Mouse (Mus musculus) embryonic facial prominence, embryonic 15.5 days (tissue): Measurements from ENCODE around the gene Csnk1g1. TPM values are rescaled to one million over a fixed set of nuclear protein-coding genes. Genes with fewer than 3 reads are reported as not detected.
A peak's percentile ranks its signal among the peaks of the same experiment; 100 is the strongest.

Source experiments
- ATAC-seq: fragments of 200-750 bp; cut with Nextera tagmentation; 2 replicates; pipeline ENCODE4 v1.8.0; 2017; ENCODE audit warnings: low read depth, moderate TSS enrichment; ENCODE audit not compliant: insufficient number of reproducible peaks, low FRiP score, low TSS enrichment
- H3K27ac ChIP-seq: fragments of 300-500 bp; sonication (generic); replicated peaks from 2 replicates; pipeline ENCODE4 v1.5.1; 2015; ENCODE audit warnings: mild to moderate bottlenecking, inconsistent platforms
- H3K27me3 ChIP-seq: fragments of 300-500 bp; sonication (generic); 2 replicates; pipeline ENCODE4 v1.6.1; 2015; ENCODE audit warnings: inconsistent platforms
- H3K36me3 ChIP-seq: fragments of 300-500 bp; sonication (generic); 2 replicates; pipeline ENCODE4 v1.6.1; 2015; ENCODE audit warnings: mild to moderate bottlenecking, inconsistent platforms
- H3K4me1 ChIP-seq: fragments of 300-500 bp; sonication (generic); 2 replicates; pipeline ENCODE4 v1.6.1; 2015; ENCODE audit warnings: inconsistent platforms
- H3K4me2 ChIP-seq: fragments of 300-500 bp; sonication (generic); replicated peaks from 2 replicates; pipeline ENCODE4 v1.6.1; 2015; ENCODE audit warnings: mild to moderate bottlenecking, inconsistent platforms
- H3K4me3 ChIP-seq: fragments of 300-500 bp; sonication (generic); replicated peaks from 2 replicates; pipeline ENCODE4 v1.5.1; 2015; ENCODE audit warnings: mild to moderate bottlenecking, inconsistent platforms
- H3K9ac ChIP-seq: fragments of 300-500 bp; sonication (generic); 2 replicates; pipeline ENCODE4 v1.6.1; 2015; ENCODE audit warnings: inconsistent platforms
- H3K9me3 ChIP-seq: fragments of 300-500 bp; sonication (generic); replicated peaks from 2 replicates; pipeline ENCODE4 v1.6.1; 2016; ENCODE audit warnings: inconsistent platforms
- WGBS: fragments of 180-500 bp; shearing (Covaris S2); methylation state at CpG from one replicate; pipeline ENCODE4 v1.1.7; 2015; 5-methylcytosine and 5-hydroxymethylcytosine counted together
- polyA plus RNA-seq: library from polyadenylated mRNA; unstranded; fragments of >200 nt; fragmentation: Nextera tagmentation; extraction: Ambion mirVana; gene quantifications from 2 replicates; pipeline ENCODE4 v1.2.1, GENCODE M21; 2015

The Csnk1g1 gene
- 15.7 and 18.0 TPM in 2 replicates for polyA plus RNA-seq

GRCm38 (mm10) chr9:65908394-65909300 lies at the start of gene Csnk1g1, which contains the start of gene Trip4:
Gene Csnk1g1 (plus strand): TSS chr9:65908924.
Gene Trip4 (minus strand): TSS chr9:65908794.
- under 1% methylated on average over 38 of the region's 38 CpGs for WGBS
- Histone ChIP-seq H3K9ac (peak within 1 kb of the TSS; percentile 74), H3K4me2 (peak within 1 kb of the TSS; percentile 71), H3K27me3 (no peaks in the 10 kb centered on the region), H3K9me3 (no peaks in the 10 kb centered on the region), H3K27ac (peak within 1 kb of the TSS; percentile 96), H3K36me3 (peaks cover 5% of the 10 kb centered on the region; the same call in 1 of the 2 replicates), H3K4me3 (peak within 1 kb of the TSS; percentile 83), H3K4me1 (peaks cover 10% of the 10 kb centered on the region; the same call in 1 of the 2 replicates)
- peak; percentile 97 for ATAC-seq

- no peak for ATAC-seq
- H3K9ac ChIP-seq, result no peak overlapping the region
- H3K9me3 ChIP-seq, result no peaks in the 10 kb centered on the region
- H3K4me1 ChIP-seq, result no peaks in the 10 kb centered on the region
- 65% methylated on average over 1 of the region's 1 CpGs for WGBS
- no peak overlapping the region for H3K4me3 ChIP-seq
- H3K27me3 ChIP-seq, result no peaks in the 10 kb centered on the region
- no peak overlapping the region for H3K4me2 ChIP-seq
- no peak overlapping the region for H3K27ac ChIP-seq
- peaks cover 49% of the 10 kb centered on the region for H3K36me3 ChIP-seq
These were observed 49.1 kb upstream of the Csnk1g1 start for GRCm38 (mm10) chr9:65859656-65860055.

GRCm38 (mm10) chr9:65884564-65885315 lies 24.0 kb upstream of the Csnk1g1 start:
- H3K9ac ChIP-seq, result peak overlapping the region; percentile 66
- peak overlapping the region; percentile 80 for H3K27ac ChIP-seq
- ATAC-seq, result peak; percentile 96
- peak overlapping the region; percentile 53 for H3K4me2 ChIP-seq
- no peaks in the 10 kb centered on the region for H3K27me3 ChIP-seq
- H3K4me3 ChIP-seq, result peak overlapping the region; percentile 76
- H3K36me3 ChIP-seq, result peaks cover 8% of the 10 kb centered on the region
- WGBS, result under 1% methylated on average over 37 of the region's 37 CpGs
- peaks cover 3% of the 10 kb centered on the region; the same call in 1 of the 2 replicates for H3K4me1 ChIP-seq
- H3K9me3 ChIP-seq, result no peaks in the 10 kb centered on the region

GRCm38 (mm10) chr9:65890143-65890628 lies 18.5 kb upstream of the Csnk1g1 start, which contains the start of gene Pclaf:
Gene Pclaf (plus strand): TSS chr9:65890237.
- Histone ChIP-seq H3K9me3 (no peaks in the 10 kb centered on the region), H3K27me3 (no peaks in the 10 kb centered on the region), H3K36me3 (peaks cover 17% of the 10 kb centered on the region; the same call in 1 of the 2 replicates), H3K4me2 (peak within 1 kb of the TSS; percentile 92), H3K9ac (peak within 1 kb of the TSS; percentile 53), H3K4me1 (peaks cover 16% of the 10 kb centered on the region), H3K27ac (peak within 1 kb of the TSS; percentile 34; the same call in 1 of the 2 replicates), H3K4me3 (peak within 1 kb of the TSS; percentile 63)
- WGBS, result under 1% methylated on average over 21 of the region's 21 CpGs
- peak; percentile 91 for ATAC-seq

GRCm38 (mm10) chr9:65891126-65891525 lies 17.6 kb upstream of the Csnk1g1 start:
- Histone ChIP-seq H3K4me2 (peak overlapping the region; percentile 92), H3K4me3 (peak overlapping the region; percentile 63), H3K4me1 (peaks cover 16% of the 10 kb centered on the region), H3K27me3 (no peaks in the 10 kb centered on the region), H3K9ac (no peak overlapping the region), H3K36me3 (peaks cover 20% of the 10 kb centered on the region), H3K9me3 (no peaks in the 10 kb centered on the region), H3K27ac (no peak overlapping the region)
- ATAC-seq, result no peak
- WGBS, result under 1% methylated on average over 5 of the region's 5 CpGs

- Histone ChIP-seq H3K27ac (no peak overlapping the region), H3K36me3 (peaks cover 42% of the 10 kb centered on the region), H3K4me1 (no peaks in the 10 kb centered on the region), H3K9me3 (no peaks in the 10 kb centered on the region), H3K4me3 (no peak overlapping the region), H3K27me3 (no peaks in the 10 kb centered on the region), H3K4me2 (no peak overlapping the region), H3K9ac (no peak overlapping the region)
- ATAC-seq, result no peak
- WGBS, result 92% methylated on average over 2 of the region's 2 CpGs
These were observed 11.7 kb upstream of the Csnk1g1 start for GRCm38 (mm10) chr9:65896977-65897376.

GRCm38 (mm10) chr9:65902879-65903278 lies 5.8 kb upstream of the Csnk1g1 start:
- H3K4me2 ChIP-seq, result no peak overlapping the region
- no peak overlapping the region for H3K4me3 ChIP-seq
- ATAC-seq, result no peak
- H3K27ac ChIP-seq, result no peak overlapping the region
- no peaks in the 10 kb centered on the region for H3K9me3 ChIP-seq
- H3K9ac ChIP-seq, result no peak overlapping the region
- H3K4me1 ChIP-seq, result 0 out of 2 replicates have a peak, but pooled peaks cover 4% of the 10 kb centered on the region
- no peaks in the 10 kb centered on the region for H3K27me3 ChIP-seq
- H3K36me3 ChIP-seq, result peaks cover 21% of the 10 kb centered on the region
- 92% methylated on average over 3 of the region's 3 CpGs for WGBS

- Histone ChIP-seq H3K9me3 (no peaks in the 10 kb centered on the region), H3K27me3 (no peaks in the 10 kb centered on the region), H3K4me3 (no peak overlapping the region), H3K27ac (no peak overlapping the region), H3K4me2 (no peak overlapping the region), H3K36me3 (peaks cover 21% of the 10 kb centered on the region), H3K9ac (no peak overlapping the region), H3K4me1 (0 out of 2 replicates have a peak, but pooled peaks cover 6% of the 10 kb centered on the region)
- no peak for ATAC-seq
These were observed 5.3 kb upstream of the Csnk1g1 start for GRCm38 (mm10) chr9:65903419-65903818.

GRCm38 (mm10) chr9:65909301-65909801 lies 627 bp downstream of the Csnk1g1 start:
- Histone ChIP-seq H3K36me3 (peaks cover under 1% of the 10 kb centered on the region; the same call in 1 of the 2 replicates), H3K4me2 (peak overlapping the region; percentile 71), H3K9ac (peak overlapping the region; percentile 74), H3K9me3 (no peaks in the 10 kb centered on the region), H3K27ac (peak overlapping the region; percentile 96), H3K27me3 (no peaks in the 10 kb centered on the region), H3K4me3 (peak overlapping the region; percentile 83), H3K4me1 (peaks cover 10% of the 10 kb centered on the region; the same call in 1 of the 2 replicates)
- WGBS, result under 1% methylated on average over 34 of the region's 34 CpGs
- ATAC-seq, result no peak

GRCm38 (mm10) chr9:65909837-65910236 lies 1.1 kb downstream of the Csnk1g1 start:
- WGBS, result 3% methylated on average over 4 of the region's 4 CpGs
- Histone ChIP-seq H3K9me3 (no peaks in the 10 kb centered on the region), H3K27ac (peak overlapping the region; percentile 96), H3K36me3 (no peaks in the 10 kb centered on the region), H3K4me2 (peak overlapping the region; percentile 71), H3K9ac (peak overlapping the region; percentile 74), H3K27me3 (no peaks in the 10 kb centered on the region), H3K4me3 (peak overlapping the region; percentile 83), H3K4me1 (peaks cover 10% of the 10 kb centered on the region; the same call in 1 of the 2 replicates)
- ATAC-seq, result no peak
